8 mouse cellular contexts compared by ENCODE assay signal in genomic region chr4:133599116-133599515, GRCm38 (mm10). TPM values are rescaled to one million over a fixed set of nuclear protein-coding genes. Genes with fewer than 3 reads are reported as not detected.
DNase-seq lines count a peak whose midpoint lies in the region; ATAC-seq and TF ChIP-seq lines count a peak whose summit lies in the region.

No protein-coding gene starts in this region.

- peak overlapping the region; percentile 95 for H3K4me2 ChIP-seq in liver, embryonic 11.5 days

- H3K27me3 ChIP-seq in cerebellum, adult 2 months (ENCODE audit: control insufficient read depth, insufficient read depth, low read length): no peaks in the 10 kb centered on the region
- H3K27me3 ChIP-seq in testis, adult 2 months (ENCODE audit: control insufficient read depth, insufficient read depth, low read length): no peaks in the 10 kb centered on the region
- H3K27me3 ChIP-seq in liver, embryonic 11.5 days (replicated peaks; ENCODE audit: control insufficient read depth, insufficient read depth, low read length): peaks cover 39% of the 10 kb centered on the region

- WGBS in cerebellum, adult 2 months: 28% methylated on average over 7 of the region's 7 CpGs
- WGBS in liver, embryonic 11.5 days: 14% methylated on average over 7 of the region's 7 CpGs

- H3K36me3 ChIP-seq in testis, adult 2 months (ENCODE audit: control insufficient read depth, insufficient read depth, low read length): no peaks in the 10 kb centered on the region
- peaks cover 2% of the 10 kb centered on the region; the same call in 1 of the 2 replicates for H3K36me3 ChIP-seq in liver, embryonic 11.5 days (ENCODE audit: control insufficient read depth, insufficient read depth, low read length)

- no peak for DNase-seq in cerebellum, adult 2 months
- no peak for DNase-seq in cerebellum, postnatal 25 days
- no peak for DNase-seq in testis, postnatal 10 days (ENCODE audit: low spot score)
- DNase-seq in liver, embryonic 11.5 days (ENCODE audit: low spot score): no peak
- no peak for DNase-seq in yolk sac, embryonic 10.5 days (ENCODE audit: low spot score)
- DNase-seq in layer of hippocampus, postnatal 10 days (ENCODE audit: low spot score in 2 of 2): no peak
- DNase-seq in ovary, postnatal 10 days (ENCODE audit: low spot score): no peak

- H3K27ac ChIP-seq in cerebellum, adult 2 months (ENCODE audit: insufficient read depth, low read length): no peak overlapping the region
- H3K27ac ChIP-seq in testis, adult 2 months (ENCODE audit: control insufficient read depth, insufficient read depth, low read depth, low read length): no peak overlapping the region
- no peak overlapping the region; the same call in 1 of the 2 replicates for H3K27ac ChIP-seq in liver, embryonic 11.5 days (ENCODE audit: low read depth, low read length)

- H3K9ac ChIP-seq in liver, embryonic 11.5 days (ENCODE audit: low read depth, low read length): peak overlapping the region; percentile 48

- peaks cover 7% of the 10 kb centered on the region; the same call in 1 of the 2 replicates for H3K4me1 ChIP-seq in cerebellum, adult 2 months (ENCODE audit: control insufficient read depth, insufficient read depth, low read length)
- peaks cover 17% of the 10 kb centered on the region for H3K4me1 ChIP-seq in testis, adult 2 months (ENCODE audit: control insufficient read depth, insufficient read depth, low read length)
- peaks cover 27% of the 10 kb centered on the region for H3K4me1 ChIP-seq in liver, embryonic 11.5 days (replicated peaks; ENCODE audit: control insufficient read depth, insufficient read depth, low read length)

- ATAC-seq in liver, embryonic 11.5 days (replicated peaks; ENCODE audit: low FRiP score): no peak

- no peak for TF ChIP-seq POLR2A in cerebellum, adult 2 months (IDR thresholded peaks at IDR 0.05; ENCODE audit: borderline replicate concordance, insufficient read depth, low read length)
- no peak for TF ChIP-seq POLR2A in testis, adult 2 months (IDR thresholded peaks at IDR 0.05; ENCODE audit: control insufficient read depth, low read depth, low read length)

- peak overlapping the region; percentile 64 for H3K4me3 ChIP-seq in cerebellum, adult 2 months (replicated peaks; ENCODE audit: insufficient read depth, low read depth, low read length)
- peak overlapping the region; percentile 75 for H3K4me3 ChIP-seq in testis, adult 2 months (ENCODE audit: control insufficient read depth, low read depth, low read length)
- peak overlapping the region; percentile 58 for H3K4me3 ChIP-seq in liver, embryonic 11.5 days (ENCODE audit: low read depth, low read length)

- no peak for TF ChIP-seq CTCF in cerebellum, adult 2 months (IDR thresholded peaks at IDR 0.05; ENCODE audit: borderline replicate concordance, insufficient read depth, low read depth, low read length)
- TF ChIP-seq CTCF in testis, adult 2 months (IDR thresholded peaks at IDR 0.05; ENCODE audit: control insufficient read depth, insufficient read depth, insufficient replicate concordance, low read depth, low read length): no peak

- H3K9me3 ChIP-seq in liver, embryonic 11.5 days (ENCODE audit: control insufficient read depth, low read length): no peaks in the 10 kb centered on the region

RNA-seq across cellular contexts. Expression of gene Sfn, which starts 2.9 kb away (rescaled TPM):
- polyA plus RNA-seq in cerebellum, adult 2 months (2012; rRNA removed): 4.2 and 4.8 TPM in 2 replicates
- 0.81 and 1.1 TPM in 2 replicates for polyA plus RNA-seq in testis, adult 2 months (2012; rRNA removed)
- polyA plus RNA-seq in liver, embryonic 11.5 days (2014; fragmentation: Nextera tagmentation; extraction: Ambion mirVana): 1.7 and 3.5 TPM in 2 replicates
- total RNA-seq in layer of hippocampus, postnatal 10 days (2021): 1 to 10 TPM; 1.8 to 2.1 TPM

RNA-seq across cellular contexts. Expression of gene Gpn2, which starts 15.0 kb away (rescaled TPM):
- polyA plus RNA-seq in cerebellum, adult 2 months (2012; rRNA removed): 23.6 and 23.9 TPM in 2 replicates
- polyA plus RNA-seq in testis, adult 2 months (2012; rRNA removed): 30.9 and 37.4 TPM in 2 replicates
- polyA plus RNA-seq in liver, embryonic 11.5 days (2014; fragmentation: Nextera tagmentation; extraction: Ambion mirVana): 23.4 and 24.8 TPM in 2 replicates
- total RNA-seq in layer of hippocampus, postnatal 10 days (2021): 10 to 100 TPM; 12.4 to 14.8 TPM

RNA-seq across cellular contexts. Expression of gene Gpatch3, which starts 24.6 kb away (rescaled TPM):
- polyA plus RNA-seq in cerebellum, adult 2 months (2012; rRNA removed): 9.4 and 10.2 TPM in 2 replicates
- polyA plus RNA-seq in testis, adult 2 months (2012; rRNA removed): 4.9 and 5.7 TPM in 2 replicates
- 8.7 and 10.0 TPM in 2 replicates for polyA plus RNA-seq in liver, embryonic 11.5 days (2014; fragmentation: Nextera tagmentation; extraction: Ambion mirVana)
- 1 to 10 TPM; 6.3 to 8.5 TPM for total RNA-seq in layer of hippocampus, postnatal 10 days (2021)

RNA-seq across cellular contexts. Expression of gene Nr0b2, which starts 45.9 kb away (rescaled TPM):
- 2.1 and 2.6 TPM in 2 replicates for polyA plus RNA-seq in cerebellum, adult 2 months (2012; rRNA removed)
- polyA plus RNA-seq in testis, adult 2 months (2012; rRNA removed): 0.42 and 0.51 TPM in 2 replicates
- polyA plus RNA-seq in liver, embryonic 11.5 days (2014; fragmentation: Nextera tagmentation; extraction: Ambion mirVana): 0.89 and 1.1 TPM in 2 replicates
- not detected for total RNA-seq in layer of hippocampus, postnatal 10 days (2021)

RNA-seq across cellular contexts. Expression of gene Zdhhc18, which starts 50.8 kb away (rescaled TPM):
- polyA plus RNA-seq in cerebellum, adult 2 months (2012; rRNA removed): 51.8 and 58.7 TPM in 2 replicates
- 4.2 and 4.5 TPM in 2 replicates for polyA plus RNA-seq in testis, adult 2 months (2012; rRNA removed)
- polyA plus RNA-seq in liver, embryonic 11.5 days (2014; fragmentation: Nextera tagmentation; extraction: Ambion mirVana): 2.1 and 3.1 TPM in 2 replicates
- 10 to 100 TPM; 34.3 to 38.8 TPM for total RNA-seq in layer of hippocampus, postnatal 10 days (2021)
